Mouse (Mus musculus): Measurements from ENCODE around the gene Hist1h4a. TPM values are rescaled to one million over a fixed set of nuclear protein-coding genes. Genes with fewer than 3 reads are reported as not detected.
"Not testable (repeated sequence)": the region's sequence is repeated elsewhere in the genome, so short reads cannot be mapped to it uniquely, and the experiment has no call there.

Hist1h4a gene
- polyA plus RNA-seq, 1 experiment from 2014 or later: not detected

DNA sequence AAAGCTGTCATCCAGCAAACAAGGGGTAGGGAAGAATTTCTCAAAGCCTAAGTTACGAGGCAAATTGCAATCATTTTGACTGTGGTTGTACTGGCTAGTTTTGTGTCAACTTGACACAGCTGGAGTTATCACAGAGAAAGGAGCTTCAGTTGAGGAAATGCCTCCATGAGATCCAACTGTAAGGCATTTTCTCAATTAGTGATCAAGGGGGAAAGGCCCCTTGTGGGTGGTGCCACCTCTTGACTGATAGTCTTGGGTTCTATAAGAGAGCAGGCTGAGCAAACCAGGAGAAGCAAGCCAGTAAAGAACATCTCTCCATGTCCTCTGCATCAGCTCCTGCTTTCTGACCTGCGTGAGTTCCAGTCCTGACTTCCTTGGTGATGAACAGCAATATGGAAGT, 8.6 kb upstream of the Hist1h4a start, which contains the start of gene Trim38:
Gene Trim38 (plus strand): TSS at position 301 of the 400 bp plus-strand sequence.
- ATAC-seq: not testable (repeated sequence)

DNA sequence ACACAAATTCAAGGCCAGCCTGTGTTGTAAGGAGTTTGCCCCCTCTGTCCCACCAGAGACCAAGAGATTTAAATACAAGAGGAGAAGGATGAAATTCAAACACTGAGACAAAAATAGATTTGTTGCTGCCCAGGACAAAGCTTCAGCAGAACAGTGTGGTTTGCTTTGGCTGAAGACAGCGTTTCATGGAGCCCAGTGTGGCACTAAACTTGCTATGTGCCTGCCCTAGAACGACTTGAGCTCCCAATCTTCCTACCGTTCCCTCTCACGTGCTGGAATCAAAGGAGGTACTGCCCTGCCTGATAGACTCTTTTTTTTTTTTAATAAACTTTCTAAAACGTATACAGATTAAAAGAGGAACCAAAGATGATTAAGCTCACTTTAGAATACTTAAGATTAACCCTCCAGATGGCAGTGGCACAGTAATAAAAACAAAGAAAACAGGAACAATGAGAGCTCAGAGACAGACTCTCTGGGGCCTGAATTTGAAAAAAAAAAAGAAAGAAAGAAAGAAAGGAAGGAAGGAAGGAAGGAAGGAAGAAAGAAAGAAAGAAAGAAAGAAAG, 7.9 kb upstream of the Hist1h4a start:
- H3K9ac ChIP-seq (ENCODE audit: low read depth, low read length): no peak overlapping the region
- no peaks in the 10 kb centered on the region for H3K36me3 ChIP-seq (ENCODE audit: control insufficient read depth, insufficient read depth, low read length)
- H3K27ac ChIP-seq (ENCODE audit: low read depth, low read length): no peak overlapping the region
- H3K4me3 ChIP-seq (ENCODE audit: low read length): no peak overlapping the region
- H3K4me1 ChIP-seq (ENCODE audit: control insufficient read depth, insufficient read depth, low read depth, low read length): peaks cover 9% of the 10 kb centered on the region
- no peak overlapping the region for H3K4me2 ChIP-seq (ENCODE audit: low read length)
- H3K9me3 ChIP-seq (ENCODE audit: control insufficient read depth, low read length): no peaks in the 10 kb centered on the region
- 56% methylated on average over 5 of the region's 5 CpGs for WGBS
- no peaks in the 10 kb centered on the region for H3K27me3 ChIP-seq (replicated peaks; ENCODE audit: control insufficient read depth, insufficient read depth, low read length)
- ATAC-seq: no peak

More for the DNA sequence above, 8.6 kb upstream of the Hist1h4a start, which contains the start of gene Trim38:
- H3K9ac ChIP-seq (ENCODE audit: low read depth, low read length); H3K4me3 ChIP-seq (ENCODE audit: low read length); H3K36me3 ChIP-seq (ENCODE audit: control insufficient read depth, insufficient read depth, low read length); H3K4me1 ChIP-seq (ENCODE audit: control insufficient read depth, insufficient read depth, low read depth, low read length); H3K27me3 ChIP-seq (replicated peaks; ENCODE audit: control insufficient read depth, insufficient read depth, low read length); H3K27ac ChIP-seq (ENCODE audit: low read depth, low read length); H3K4me2 ChIP-seq (ENCODE audit: low read length); H3K9me3 ChIP-seq (ENCODE audit: control insufficient read depth, low read length): not testable (repeated sequence)
- WGBS: 90% methylated on average over 2 of the region's 2 CpGs

DNA sequence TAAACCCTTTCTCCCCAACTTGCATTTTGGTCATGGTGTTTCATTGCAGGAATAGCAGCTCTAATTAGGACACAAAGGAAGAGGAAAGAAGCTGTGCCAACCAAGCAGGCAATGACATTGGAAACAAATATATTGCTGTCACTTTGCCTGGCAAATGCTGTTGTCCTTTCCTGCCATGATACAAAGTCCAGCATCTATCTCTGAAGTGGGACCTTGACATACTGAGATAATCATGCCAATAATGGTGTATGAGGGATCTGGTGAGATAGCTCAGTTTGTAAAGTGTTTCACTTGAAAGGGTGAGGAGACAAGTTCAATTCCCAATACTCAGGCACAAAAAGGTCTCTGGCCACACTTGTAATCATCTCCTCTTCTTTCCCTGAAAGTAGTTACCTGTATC, 5.7 kb upstream of the Hist1h4a start:
- H3K27ac ChIP-seq (ENCODE audit: low read depth, low read length): no peak overlapping the region
- ATAC-seq: no peak
- H3K9ac ChIP-seq (ENCODE audit: low read depth, low read length): no peak overlapping the region
- H3K36me3 ChIP-seq (ENCODE audit: control insufficient read depth, insufficient read depth, low read length): no peaks in the 10 kb centered on the region
- H3K27me3 ChIP-seq (replicated peaks; ENCODE audit: control insufficient read depth, insufficient read depth, low read length): no peaks in the 10 kb centered on the region
- H3K4me3 ChIP-seq (ENCODE audit: low read length): no peak overlapping the region
- no peak overlapping the region for H3K4me2 ChIP-seq (ENCODE audit: low read length)
- no peaks in the 10 kb centered on the region for H3K9me3 ChIP-seq (ENCODE audit: control insufficient read depth, low read length)
- H3K4me1 ChIP-seq (ENCODE audit: control insufficient read depth, insufficient read depth, low read depth, low read length): peaks cover 7% of the 10 kb centered on the region

DNA sequence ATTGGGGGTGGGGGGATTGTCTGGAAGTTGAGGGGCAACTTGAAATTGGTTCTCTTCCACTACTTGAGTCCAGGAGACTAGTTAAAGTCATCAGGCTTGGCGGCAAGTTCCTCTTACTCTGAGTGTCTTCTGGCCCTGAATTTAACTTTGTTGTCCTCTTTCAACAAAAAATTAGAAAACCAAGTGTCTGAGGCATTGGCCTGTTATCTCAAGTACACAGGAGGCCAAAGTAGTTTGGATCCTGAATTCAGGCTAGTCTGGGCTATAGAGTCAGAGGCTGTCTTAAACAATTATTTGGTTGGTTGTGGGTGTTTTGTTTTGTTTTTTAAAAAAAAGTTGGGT, 4.1 kb upstream of the Hist1h4a start:
- H3K4me1 ChIP-seq (ENCODE audit: control insufficient read depth, insufficient read depth, low read depth, low read length): peaks cover 12% of the 10 kb centered on the region
- H3K4me2 ChIP-seq (ENCODE audit: low read length): no peak overlapping the region
- no peaks in the 10 kb centered on the region for H3K9me3 ChIP-seq (ENCODE audit: control insufficient read depth, low read length)
- H3K9ac ChIP-seq (ENCODE audit: low read depth, low read length): no peak overlapping the region
- H3K27ac ChIP-seq (ENCODE audit: low read depth, low read length): no peak overlapping the region
- no peak for ATAC-seq
- no peak overlapping the region for H3K4me3 ChIP-seq (ENCODE audit: low read length)
- H3K27me3 ChIP-seq (replicated peaks; ENCODE audit: control insufficient read depth, insufficient read depth, low read length): no peaks in the 10 kb centered on the region
- WGBS: 74% methylated on average over 1 of the region's 1 CpGs
- no peaks in the 10 kb centered on the region for H3K36me3 ChIP-seq (ENCODE audit: control insufficient read depth, insufficient read depth, low read length)

DNA sequence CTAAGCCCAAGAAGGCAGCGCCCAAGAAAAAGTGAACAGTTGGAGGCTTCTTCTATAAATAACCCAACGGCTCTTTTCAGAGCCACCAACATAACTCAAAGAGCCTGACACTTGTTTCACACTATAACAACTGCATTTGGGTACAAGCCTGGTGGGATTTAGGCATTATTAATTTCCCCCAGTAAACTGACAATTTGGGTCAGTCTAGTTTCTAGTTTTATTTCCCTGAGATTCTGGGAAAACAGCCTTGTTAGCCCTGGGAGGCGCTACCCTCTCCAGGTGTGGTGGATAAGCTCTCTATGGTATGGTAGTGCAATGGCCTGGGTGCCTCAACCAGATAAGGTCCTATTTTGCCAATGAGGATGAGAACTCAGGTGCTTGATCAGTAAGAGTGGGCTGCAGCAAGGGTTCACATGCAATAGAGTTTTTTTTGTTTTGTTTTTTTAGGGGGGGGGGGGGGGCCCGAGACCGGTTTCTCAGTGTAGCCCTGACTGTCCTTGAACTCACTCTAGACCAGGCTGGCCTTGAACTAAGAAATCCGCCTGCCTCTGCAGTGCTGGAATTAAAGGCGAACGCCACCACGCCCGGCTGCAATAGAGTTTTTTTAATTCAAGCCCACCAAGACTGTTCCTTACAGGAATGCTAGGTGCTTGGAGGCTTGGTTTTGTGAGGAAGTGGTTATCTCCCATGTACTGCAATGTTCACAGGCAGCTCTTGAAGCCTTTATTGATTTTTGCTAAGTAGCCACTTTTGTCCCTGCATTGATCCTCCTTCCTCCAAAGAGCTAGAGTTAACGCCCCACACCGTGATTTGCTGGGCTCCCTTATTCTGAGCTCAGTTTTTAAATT, 3.5 kb upstream of the Hist1h4a start:
- H3K27me3 ChIP-seq (replicated peaks; ENCODE audit: control insufficient read depth, insufficient read depth, low read length): no peaks in the 10 kb centered on the region
- ATAC-seq: no peak
- peak overlapping the region; percentile 82 for H3K27ac ChIP-seq (ENCODE audit: low read depth, low read length)
- 42% methylated on average over 11 of the region's 12 CpGs for WGBS
- peak overlapping the region; percentile 69 for H3K9ac ChIP-seq (ENCODE audit: low read depth, low read length)
- H3K36me3 ChIP-seq (ENCODE audit: control insufficient read depth, insufficient read depth, low read length): no peaks in the 10 kb centered on the region
- peak overlapping the region; percentile 94 for H3K4me2 ChIP-seq (ENCODE audit: low read length)
- no peaks in the 10 kb centered on the region for H3K9me3 ChIP-seq (ENCODE audit: control insufficient read depth, low read length)
- H3K4me1 ChIP-seq (ENCODE audit: control insufficient read depth, insufficient read depth, low read depth, low read length): peaks cover 15% of the 10 kb centered on the region
- H3K4me3 ChIP-seq (ENCODE audit: low read length): peak overlapping the region; percentile 68

DNA sequence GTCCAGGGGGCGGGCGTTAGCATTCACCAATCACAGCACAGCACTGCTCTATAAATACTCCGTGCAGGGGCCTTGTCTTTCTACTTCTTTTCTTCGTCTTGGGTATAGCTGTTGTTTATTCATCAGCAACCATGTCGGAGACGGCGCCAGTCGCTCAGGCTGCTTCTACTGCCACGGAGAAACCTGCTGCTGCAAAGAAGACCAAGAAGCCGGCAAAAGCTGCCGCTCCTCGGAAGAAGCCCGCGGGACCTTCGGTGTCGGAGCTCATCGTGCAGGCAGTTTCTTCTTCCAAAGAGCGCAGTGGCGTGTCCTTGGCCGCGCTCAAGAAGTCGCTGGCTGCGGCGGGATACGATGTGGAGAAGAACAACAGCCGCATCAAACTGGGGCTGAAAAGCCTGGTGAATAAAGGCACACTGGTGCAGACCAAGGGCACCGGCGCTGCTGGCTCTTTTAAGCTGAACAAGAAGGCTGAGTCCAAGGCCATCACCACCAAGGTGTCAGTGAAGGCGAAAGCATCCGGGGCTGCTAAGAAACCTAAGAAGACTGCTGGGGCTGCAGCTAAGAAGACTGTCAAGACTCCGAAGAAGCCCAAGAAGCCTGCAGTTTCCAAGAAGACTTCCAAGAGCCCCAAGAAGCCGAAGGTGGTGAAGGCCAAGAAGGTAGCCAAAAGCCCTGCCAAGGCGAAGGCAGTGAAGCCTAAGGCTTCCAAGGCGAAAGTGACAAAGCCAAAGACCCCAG, 2.7 kb upstream of the Hist1h4a start, which contains the start of gene Hist1h1a:
Gene Hist1h1a (plus strand): TSS at position 81 of the 738 bp plus-strand sequence.
- peak within 1 kb of the TSS; percentile 94 for H3K4me2 ChIP-seq (ENCODE audit: low read length)
- H3K27me3 ChIP-seq (replicated peaks; ENCODE audit: control insufficient read depth, insufficient read depth, low read length): no peaks in the 10 kb centered on the region
- H3K4me1 ChIP-seq (ENCODE audit: control insufficient read depth, insufficient read depth, low read depth, low read length): peaks cover 15% of the 10 kb centered on the region
- no peaks in the 10 kb centered on the region for H3K9me3 ChIP-seq (ENCODE audit: control insufficient read depth, low read length)
- no peaks in the 10 kb centered on the region for H3K36me3 ChIP-seq (ENCODE audit: control insufficient read depth, insufficient read depth, low read length)
- peak within 1 kb of the TSS; percentile 69 for H3K9ac ChIP-seq (ENCODE audit: low read depth, low read length)
- WGBS: 4% methylated on average over 34 of the region's 34 CpGs
- peak within 1 kb of the TSS; percentile 82 for H3K27ac ChIP-seq (ENCODE audit: low read depth, low read length)
- ATAC-seq: peak; percentile 80
- H3K4me3 ChIP-seq (ENCODE audit: low read length): peak within 1 kb of the TSS; percentile 68

DNA sequence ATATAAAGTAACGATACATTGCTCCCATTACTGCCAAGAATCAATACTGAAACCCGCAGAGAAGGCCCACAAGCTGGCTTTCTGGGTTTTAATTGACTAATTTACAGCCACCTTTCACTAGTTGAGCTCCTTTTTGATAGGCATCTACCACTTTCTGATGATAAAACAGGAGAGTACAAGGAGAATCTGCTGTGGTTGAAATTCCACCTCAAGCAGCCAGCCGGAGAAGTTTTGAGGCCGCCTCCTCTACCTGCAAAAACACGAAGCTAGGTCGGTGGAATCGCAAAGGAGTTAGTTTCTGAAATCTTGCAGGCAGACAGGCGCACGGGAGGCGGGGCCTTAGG, 2.2 kb upstream of the Hist1h4a start:
- peak overlapping the region; percentile 82 for H3K27ac ChIP-seq (ENCODE audit: low read depth, low read length)
- WGBS: 1% methylated on average over 10 of the region's 10 CpGs
- no peaks in the 10 kb centered on the region for H3K9me3 ChIP-seq (ENCODE audit: control insufficient read depth, low read length)
- H3K4me3 ChIP-seq (ENCODE audit: low read length): peak overlapping the region; percentile 68
- no peak overlapping the region for H3K9ac ChIP-seq (ENCODE audit: low read depth, low read length)
- peaks cover 15% of the 10 kb centered on the region for H3K4me1 ChIP-seq (ENCODE audit: control insufficient read depth, insufficient read depth, low read depth, low read length)
- no peaks in the 10 kb centered on the region for H3K36me3 ChIP-seq (ENCODE audit: control insufficient read depth, insufficient read depth, low read length)
- no peak for ATAC-seq
- H3K27me3 ChIP-seq (replicated peaks; ENCODE audit: control insufficient read depth, insufficient read depth, low read length): no peaks in the 10 kb centered on the region
- H3K4me2 ChIP-seq (ENCODE audit: low read length): peak overlapping the region; percentile 94

DNA sequence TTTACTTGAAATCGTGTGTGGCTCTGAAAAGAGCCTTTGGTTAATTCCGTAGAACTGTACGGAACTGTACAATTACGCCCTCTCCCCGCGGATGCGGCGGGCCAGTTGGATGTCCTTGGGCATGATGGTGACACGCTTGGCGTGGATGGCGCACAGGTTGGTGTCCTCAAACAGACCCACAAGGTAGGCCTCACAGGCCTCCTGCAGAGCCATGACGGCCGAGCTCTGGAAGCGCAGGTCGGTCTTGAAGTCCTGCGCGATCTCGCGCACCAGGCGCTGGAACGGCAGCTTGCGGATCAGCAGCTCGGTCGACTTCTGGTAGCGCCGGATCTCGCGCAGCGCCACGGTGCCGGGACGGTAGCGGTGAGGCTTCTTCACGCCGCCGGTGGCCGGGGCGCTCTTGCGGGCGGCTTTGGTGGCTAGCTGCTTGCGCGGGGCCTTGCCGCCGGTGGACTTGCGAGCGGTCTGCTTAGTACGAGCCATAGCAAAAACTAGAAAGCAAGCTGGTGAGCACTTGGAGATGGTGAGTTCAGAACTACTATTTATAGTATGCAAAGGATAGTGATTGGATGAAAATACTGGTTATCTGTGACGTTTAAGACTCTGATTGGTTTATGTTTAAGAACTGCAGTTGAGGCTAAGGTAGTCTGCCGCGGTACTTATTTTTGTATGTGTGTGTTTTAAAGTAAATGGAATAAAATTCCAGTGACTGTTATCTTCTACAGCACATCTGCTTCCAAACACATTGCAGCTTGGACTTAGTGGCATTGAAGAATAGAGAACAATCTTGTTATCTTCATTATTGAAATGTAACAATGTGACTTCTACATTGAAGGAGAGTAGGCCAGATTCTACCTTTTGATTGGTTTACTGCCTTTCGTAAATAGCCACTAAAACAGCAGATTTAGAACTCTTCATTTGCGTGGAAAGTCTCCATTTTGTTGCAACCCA, 1.1 kb upstream of the Hist1h4a start, which contains the start of gene Hist1h3a:
Gene Hist1h3a (minus strand): TSS at position 516 of the 951 bp plus-strand sequence.
- under 1% methylated on average over 30 of the region's 52 CpGs for WGBS
- Histone ChIP-seq H3K4me3 (ENCODE audit: low read length) (peak within 1 kb of the TSS; percentile 68), H3K4me1 (ENCODE audit: control insufficient read depth, insufficient read depth, low read depth, low read length) (peaks cover 18% of the 10 kb centered on the region), H3K27ac (ENCODE audit: low read depth, low read length) (peak within 1 kb of the TSS; percentile 82), H3K9ac (ENCODE audit: low read depth, low read length) (peak within 1 kb of the TSS; percentile 52), H3K4me2 (ENCODE audit: low read length) (peak within 1 kb of the TSS; percentile 94)
- ATAC-seq: peak; percentile 80
- not testable (repeated sequence) for H3K9me3 ChIP-seq (ENCODE audit: control insufficient read depth, low read length); H3K36me3 ChIP-seq (ENCODE audit: control insufficient read depth, insufficient read depth, low read length); H3K27me3 ChIP-seq (replicated peaks; ENCODE audit: control insufficient read depth, insufficient read depth, low read length)

Data from hindbrain, embryonic 16.5 days (tissue).